Mouse (Mus musculus): ENCODE results near the gene Tubb3.

Gene Tubb3

GRCm38 (mm10) chr8:123411246-123411645, at the start of gene Tubb3:
Gene Tubb3 (plus strand): TSS chr8:123411424.
- ATAC-seq (ENCODE audit: low TSS enrichment) = peak; percentile 72

GRCm38 (mm10) chr8:123373403-123374238, 37.6 kb upstream of the Tubb3 start, which contains the start of gene Tcf25:
Gene Tcf25 (plus strand): TSS chr8:123373753.
- ATAC-seq (ENCODE audit: low TSS enrichment) = peak; percentile 92

- peak; percentile 54 for ATAC-seq (ENCODE audit: low TSS enrichment)
Observed at GRCm38 (mm10) chr8:123374239-123374578, 37.0 kb upstream of the Tubb3 start.

GRCm38 (mm10) chr8:123375701-123376100, 35.5 kb upstream of the Tubb3 start:
- no peak for ATAC-seq (ENCODE audit: low TSS enrichment)

- ATAC-seq (ENCODE audit: low TSS enrichment) = no peak
Observed at GRCm38 (mm10) chr8:123376106-123376505, 35.1 kb upstream of the Tubb3 start.

- no peak for ATAC-seq (ENCODE audit: low TSS enrichment)
Observed at GRCm38 (mm10) chr8:123381711-123382110, 29.5 kb upstream of the Tubb3 start.

GRCm38 (mm10) chr8:123382516-123382915, 28.7 kb upstream of the Tubb3 start:
- no peak for ATAC-seq (ENCODE audit: low TSS enrichment)

- no peak for ATAC-seq (ENCODE audit: low TSS enrichment)
Observed at GRCm38 (mm10) chr8:123384883-123385540, 26.2 kb upstream of the Tubb3 start.

- ATAC-seq (ENCODE audit: low TSS enrichment) = no peak
Observed at GRCm38 (mm10) chr8:123387041-123387440, 24.2 kb upstream of the Tubb3 start.

GRCm38 (mm10) chr8:123387801-123388200, 23.4 kb upstream of the Tubb3 start:
- no peak for ATAC-seq (ENCODE audit: low TSS enrichment)

GRCm38 (mm10) chr8:123389026-123389425, 22.2 kb upstream of the Tubb3 start:
- no peak for ATAC-seq (ENCODE audit: low TSS enrichment)

- ATAC-seq (ENCODE audit: low TSS enrichment) = peak; percentile 39; the same call in 1 of the 2 replicates
Observed at GRCm38 (mm10) chr8:123398308-123398707, 12.9 kb upstream of the Tubb3 start.

GRCm38 (mm10) chr8:123401936-123402335, 9.3 kb upstream of the Tubb3 start:
- no peak for ATAC-seq (ENCODE audit: low TSS enrichment)

- no peak for ATAC-seq (ENCODE audit: low TSS enrichment)
Observed at GRCm38 (mm10) chr8:123402730-123403326, 8.4 kb upstream of the Tubb3 start.

GRCm38 (mm10) chr8:123404521-123404920, 6.7 kb upstream of the Tubb3 start:
- ATAC-seq (ENCODE audit: low TSS enrichment) = no peak

- ATAC-seq (ENCODE audit: low TSS enrichment) = 0 out of 2 replicates have a peak, but pooled peaks have one; percentile 2
Observed at GRCm38 (mm10) chr8:123406786-123407185, 4.4 kb upstream of the Tubb3 start, which contains the start of gene Mc1r. Gene Mc1r (plus strand): TSS chr8:123407107.

- ATAC-seq (ENCODE audit: low TSS enrichment) = no peak
Observed at GRCm38 (mm10) chr8:123407612-123408011, 3.6 kb upstream of the Tubb3 start.

GRCm38 (mm10) chr8:123408586-123409544, 2.4 kb upstream of the Tubb3 start:
- no peak for ATAC-seq (ENCODE audit: low TSS enrichment)

GRCm38 (mm10) chr8:123410049-123410587, 1.1 kb upstream of the Tubb3 start:
- no peak for ATAC-seq (ENCODE audit: low TSS enrichment)

GRCm38 (mm10) chr8:123410788-123411187, 436 bp upstream of the Tubb3 start:
- ATAC-seq (ENCODE audit: low TSS enrichment) = peak; percentile 8; the same call in 1 of the 2 replicates

GRCm38 (mm10) chr8:123411781-123412327, 630 bp downstream of the Tubb3 start:
- ATAC-seq (ENCODE audit: low TSS enrichment) = 0 out of 2 replicates have a peak, but pooled peaks have one; percentile 3
